Mouse (Mus musculus) heart, adult 2 months (tissue): Measurements from ENCODE around the gene Rassf3. TPM values are rescaled to one million over a fixed set of nuclear protein-coding genes. Genes with fewer than 3 reads are reported as not detected.

Source experiments
- DNase-seq, 2 experiments: peaks; one replicate each; pipeline ENCODE4 v3.0.0; 2021
- H3K27ac ChIP-seq: fragments of 200-600 bp; 2 replicates; pipeline ENCODE4 v1.8.1; 2022
- H3K27me3 ChIP-seq: fragments of 200-500 bp; 2 replicates; pipeline ENCODE4 v1.6.1; 2012; ENCODE audit warnings: mild to moderate bottlenecking, low read length, inconsistent platforms, mixed read lengths; ENCODE audit not compliant: control insufficient read depth, insufficient read depth
- H3K36me3 ChIP-seq: fragments of 200-500 bp; 2 replicates; pipeline ENCODE4 v1.6.1; 2012; ENCODE audit warnings: low read length, inconsistent platforms; ENCODE audit not compliant: control insufficient read depth, insufficient read depth
- H3K4me1 ChIP-seq: fragments of 200-500 bp; 2 replicates; pipeline ENCODE4 v1.6.1; 2011; ENCODE audit warnings: low read length; ENCODE audit not compliant: control insufficient read depth, insufficient read depth
- H3K4me3 ChIP-seq: fragments of 200-600 bp; 2 replicates; pipeline ENCODE4 v1.8.1; 2022
- H3K79me2 ChIP-seq: fragments of 200-500 bp; replicated peaks from 2 replicates; pipeline ENCODE4 v1.6.1; 2012; ENCODE audit warnings: mild to moderate bottlenecking, inconsistent platforms, low read length, moderate library complexity, mixed read lengths; ENCODE audit not compliant: control insufficient read depth, insufficient read depth
- H3K9ac ChIP-seq: fragments of 200-500 bp; 2 replicates; pipeline ENCODE4 v1.6.1; 2012; ENCODE audit warnings: low read depth, mild to moderate bottlenecking, control low read depth, inconsistent platforms, low read length, mixed read lengths
- CTCF ChIP-seq: fragments of 200-600 bp; IDR thresholded peaks from 2 replicates; pipeline ENCODE4 v1.8.1; 2022; ENCODE audit warnings: antibody characterized with exemption, mild to moderate bottlenecking, moderate library complexity
- EP300 ChIP-seq: fragments of 200-500 bp; IDR thresholded peaks from 2 replicates; pipeline ENCODE4 v1.6.1; 2011; ENCODE audit warnings: low read depth, low read length, control low read depth; ENCODE audit not compliant: insufficient read depth
- POLR2A ChIP-seq: fragments of 200-500 bp; IDR thresholded peaks from 2 replicates; pipeline ENCODE4 v1.6.1; 2011; ENCODE audit warnings: mild to moderate bottlenecking, low read depth, low read length, control low read depth; ENCODE audit not compliant: insufficient read depth
- WGBS: fragments of 180-500 bp; shearing (Covaris S2); methylation state at CpG from one replicate; pipeline ENCODE4 v1.1.7; 2018; 5-methylcytosine and 5-hydroxymethylcytosine counted together
- intact Hi-C: fragments of 180-260 bp; cut with DNase I; formaldehyde crosslinking; loops from one replicate; pipeline ENCODE4 v1.15.1; 2025
- polyA plus RNA-seq: library from polyadenylated mRNA; depleted of rRNA; stranded (reverse); fragments of >200 nt; gene quantifications from 2 replicates; pipeline ENCODE4 v1.2.3, GENCODE M21; 2012
- total RNA-seq, 2 experiments: library from RNA; stranded (reverse); gene quantifications; 2 replicates each; pipeline ENCODE4 v1.2.3; 2021

Gene Rassf3
- total and polyA plus RNA-seq, 3 experiments = 69.4 to 135 (median 134) TPM

DNA sequence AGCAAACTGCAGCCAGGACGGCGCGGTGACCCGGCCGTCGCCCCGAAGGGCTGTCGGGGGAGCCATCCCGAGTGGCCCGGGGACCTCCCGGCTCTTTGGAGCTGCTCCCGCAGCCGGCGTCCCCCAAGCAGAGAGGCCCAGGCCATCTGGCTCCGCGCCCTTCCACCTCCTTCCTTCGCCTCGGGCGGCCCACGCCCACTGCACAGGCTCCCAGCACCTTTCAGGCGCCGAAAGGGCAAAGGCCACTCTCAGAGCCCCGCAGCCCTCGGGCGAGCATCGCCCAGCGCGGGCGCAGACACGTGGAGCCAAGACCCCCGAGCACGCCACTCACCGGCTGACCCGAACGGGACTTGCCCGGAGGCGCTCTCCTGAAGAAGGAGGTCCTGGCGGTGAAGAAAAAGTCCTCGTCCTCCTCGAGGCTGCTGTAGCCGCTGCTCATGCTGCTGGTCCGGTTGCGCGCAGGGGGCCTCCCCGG is 438 bp downstream of the Rassf3 start:
- H3K27me3 ChIP-seq = no peaks in the 10 kb centered on the region
- DNase-seq = peak; percentile 83 to 86
- intact Hi-C loops = loop anchor here (1.0 to 2.0 kb wide), 3 partner anchors 17 to 45 kb away; no protein-coding TSS in a partner anchor
- peak overlapping the region; percentile 96 for H3K27ac ChIP-seq
- WGBS = under 1% methylated on average over 44 of the region's 45 CpGs
- H3K4me1 ChIP-seq = peaks cover 13% of the 10 kb centered on the region
- H3K9ac ChIP-seq = peak overlapping the region; percentile 74
- peak overlapping the region; percentile 98 for H3K4me3 ChIP-seq
- H3K79me2 ChIP-seq = peaks cover 5% of the 10 kb centered on the region
- peaks cover 3% of the 10 kb centered on the region; the same call in 1 of the 2 replicates for H3K36me3 ChIP-seq
- no peak for TF ChIP-seq EP300
- no peak; the same call in 1 of the 2 replicates for TF ChIP-seq POLR2A
- no peak for TF ChIP-seq CTCF

DNA sequence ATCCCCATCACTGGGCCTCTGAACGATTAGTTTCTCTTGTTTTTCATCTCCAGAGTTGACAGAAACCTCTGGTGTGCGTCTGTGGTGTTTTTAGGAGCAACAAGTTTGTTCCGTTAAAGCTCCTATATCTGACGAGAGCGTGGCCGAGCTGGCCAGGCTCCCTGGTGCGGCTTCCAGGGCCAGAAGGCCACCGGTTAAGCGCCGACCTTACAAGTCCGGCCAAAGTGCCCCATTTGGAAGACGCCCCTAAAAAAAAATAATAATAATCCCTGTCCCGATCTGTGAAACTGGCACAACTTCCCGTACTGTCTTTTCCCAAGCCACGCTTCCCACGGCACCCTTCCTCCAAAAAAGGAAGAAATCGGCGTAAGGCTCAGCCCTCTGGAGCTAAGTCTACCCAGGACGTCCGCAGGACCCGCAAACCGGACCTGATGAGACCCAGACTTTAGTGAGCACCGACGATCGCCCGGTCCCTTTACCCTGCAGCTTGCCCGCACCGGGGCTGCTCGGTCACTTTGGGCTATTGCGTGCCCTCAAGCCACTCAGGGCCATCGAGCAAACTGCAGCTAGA is 961 bp downstream of the Rassf3 start:
- intact Hi-C loops = loop anchor here (2.0 kb wide), 1 partner anchor 16 kb away; no protein-coding TSS in a partner anchor
- TF ChIP-seq CTCF = no peak
- TF ChIP-seq POLR2A = no peak
- WGBS = under 1% methylated on average over 31 of the region's 31 CpGs

DNA sequence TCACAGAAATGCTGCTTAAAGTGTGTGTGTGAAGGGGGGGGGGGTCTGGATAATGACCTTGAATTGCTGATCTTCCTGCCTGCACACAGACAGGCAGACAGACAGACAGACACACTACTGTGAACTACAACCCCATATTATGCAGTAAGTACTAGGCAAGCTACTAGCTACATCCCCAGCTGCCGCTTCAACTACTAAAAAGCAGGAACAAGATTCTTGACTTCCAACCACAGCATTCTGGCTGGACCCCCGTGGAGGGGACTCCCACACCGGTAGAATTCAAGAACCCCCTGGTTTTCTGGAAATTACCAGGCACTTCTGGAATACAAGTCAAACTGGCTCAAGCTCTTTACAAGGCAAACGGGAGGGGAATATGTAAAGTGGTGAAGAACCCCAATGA is 1.9 kb downstream of the Rassf3 start:
- DNase-seq = peak in 1 of 2 experiments; percentile 35
- H3K9ac ChIP-seq = peak overlapping the region; percentile 74
- peaks cover 9% of the 10 kb centered on the region; the same call in 1 of the 2 replicates for H3K36me3 ChIP-seq
- 7% methylated on average over 4 of the region's 4 CpGs for WGBS
- no peaks in the 10 kb centered on the region for H3K27me3 ChIP-seq
- H3K27ac ChIP-seq = peak overlapping the region; percentile 96
- TF ChIP-seq POLR2A = no peak
- TF ChIP-seq EP300 = no peak
- TF ChIP-seq CTCF = no peak
- peaks cover 5% of the 10 kb centered on the region for H3K79me2 ChIP-seq
- H3K4me3 ChIP-seq = peak overlapping the region; percentile 98
- intact Hi-C loops = loop anchor here (2.0 kb wide), 1 partner anchor 15 kb away; no protein-coding TSS in a partner anchor
- H3K4me1 ChIP-seq = peaks cover 18% of the 10 kb centered on the region

More for the DNA sequence above, 961 bp downstream of the Rassf3 start:
- peak in 1 of 2 experiments; percentile 68 for DNase-seq
- Histone ChIP-seq H3K79me2 (peaks cover 5% of the 10 kb centered on the region), H3K9ac (peak overlapping the region; percentile 74), H3K36me3 (peaks cover 6% of the 10 kb centered on the region; the same call in 1 of the 2 replicates), H3K4me3 (peak overlapping the region; percentile 98), H3K27me3 (no peaks in the 10 kb centered on the region), H3K4me1 (peaks cover 15% of the 10 kb centered on the region), H3K27ac (peak overlapping the region; percentile 96)

DNA sequence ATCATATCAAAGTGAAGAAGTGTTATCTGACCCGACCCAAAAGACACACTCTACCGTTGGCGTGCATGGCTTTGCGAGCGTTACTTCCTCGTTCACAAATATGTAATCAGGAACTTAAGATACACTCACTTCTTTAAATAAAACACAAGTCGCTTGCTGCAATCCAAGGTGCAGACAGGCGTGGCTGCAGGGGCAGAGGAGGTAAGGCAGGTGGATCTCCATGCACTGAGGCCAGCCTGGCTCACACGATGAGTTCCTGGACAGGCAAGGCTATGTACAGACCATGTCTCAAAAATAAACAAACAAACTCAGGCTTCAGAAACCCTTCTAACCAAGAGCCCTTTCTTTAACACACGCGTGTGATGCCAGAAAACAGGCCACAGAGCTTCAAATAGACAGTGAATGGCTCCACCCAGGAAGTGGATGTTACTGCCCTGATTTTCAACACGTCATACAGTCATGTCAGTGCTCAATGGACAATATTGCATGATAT is 2.4 kb downstream of the Rassf3 start:
- Histone ChIP-seq H3K36me3 (peaks cover 10% of the 10 kb centered on the region; the same call in 1 of the 2 replicates), H3K9ac (peak overlapping the region; percentile 60), H3K27me3 (no peaks in the 10 kb centered on the region), H3K79me2 (peaks cover 5% of the 10 kb centered on the region), H3K4me1 (peaks cover 22% of the 10 kb centered on the region), H3K4me3 (peak overlapping the region; percentile 98), H3K27ac (peak overlapping the region; percentile 96)
- peak; percentile 45 to 49 for DNase-seq
- intact Hi-C loops = loop anchor here (2.0 kb wide), 1 partner anchor 15 kb away; no protein-coding TSS in a partner anchor
- WGBS = 18% methylated on average over 12 of the region's 12 CpGs
- TF ChIP-seq POLR2A = peak; percentile 29; the same call in 1 of the 2 replicates
- no peak for TF ChIP-seq EP300

DNA sequence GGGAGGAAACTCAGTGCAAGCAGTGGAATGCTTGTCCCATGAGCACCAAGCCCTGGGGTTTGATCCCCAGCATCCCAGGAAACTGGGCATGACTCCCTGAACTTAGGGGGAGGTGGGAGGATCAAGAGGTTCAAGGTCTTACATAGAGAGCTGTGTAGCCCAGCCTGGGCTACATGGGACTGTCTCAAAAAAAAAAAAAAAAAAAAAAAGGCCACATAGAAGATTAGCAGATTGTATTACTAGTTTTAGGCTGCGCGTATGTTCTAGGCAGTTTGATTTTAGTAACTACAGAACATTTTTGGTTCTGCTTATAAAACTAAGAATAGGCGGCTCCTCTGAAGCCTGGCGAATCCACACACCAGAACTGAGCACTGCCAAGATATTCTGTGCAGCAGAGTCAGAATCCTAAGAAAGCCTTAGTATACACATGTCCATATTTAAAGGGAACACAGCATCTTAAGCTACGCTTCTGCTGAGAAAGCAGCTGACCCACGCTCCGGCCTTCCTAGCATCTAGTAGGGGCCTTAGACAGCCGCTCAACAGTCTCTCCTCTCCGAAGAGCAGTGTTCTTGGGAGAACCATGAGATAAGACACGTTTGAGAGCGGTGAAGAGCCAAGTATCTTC is 3.4 kb downstream of the Rassf3 start:
- Histone ChIP-seq H3K27ac (peak overlapping the region; percentile 96), H3K79me2 (peaks cover 6% of the 10 kb centered on the region), H3K9ac (peak overlapping the region; percentile 17; the same call in 1 of the 2 replicates), H3K4me1 (peaks cover 26% of the 10 kb centered on the region), H3K36me3 (peaks cover 13% of the 10 kb centered on the region), H3K4me3 (peak overlapping the region; percentile 22; the same call in 1 of the 2 replicates), H3K27me3 (no peaks in the 10 kb centered on the region)
- intact Hi-C loops = no loop called here
- no peak for DNase-seq
- no peak for TF ChIP-seq CTCF
- no peak for TF ChIP-seq POLR2A
- no peak for TF ChIP-seq EP300
- WGBS = 38% methylated on average over 11 of the region's 11 CpGs
